Mouse (Mus musculus) liver (tissue): ENCODE measurements around the gene Cyp2c23.

ENCODE experiments used
- DNase-seq: peaks from one replicate; pipeline ENCODE4 v3.0.0-alpha.2; 2020; ENCODE audit warnings: mixed read lengths

Cyp2c23 gene

GRCm38 (mm10) chr19:44028972-44029371 lies at the start of gene Cyp2c23:
TSS of gene Cyp2c23 (minus strand) at chr19:44029208.
- DNase-seq = no peak

DNA sequence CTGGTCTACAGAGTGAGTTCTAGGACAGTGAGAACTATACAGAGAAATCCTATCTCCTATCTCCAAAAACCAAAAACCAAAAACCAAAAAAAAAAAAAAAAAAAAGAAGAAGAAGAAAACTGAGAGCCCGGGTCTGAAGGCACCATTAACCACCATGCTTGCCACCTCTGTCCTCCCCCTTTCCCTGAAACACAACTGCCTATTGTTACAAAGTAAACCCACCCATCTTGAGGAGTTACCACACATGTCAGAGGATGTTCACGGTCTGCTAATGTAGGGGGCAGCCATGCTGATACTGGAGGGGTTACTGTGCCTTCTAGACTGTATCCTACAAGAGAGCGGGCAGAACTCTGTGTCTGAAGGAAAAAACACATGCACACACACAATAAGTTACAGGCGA lies 48.0 kb upstream of the Cyp2c23 start:
- no peak for DNase-seq

- DNase-seq = no peak
Measured at GRCm38 (mm10) chr19:44076457-44076856, 47.4 kb upstream of the Cyp2c23 start.

- no peak for DNase-seq
Measured at GRCm38 (mm10) chr19:44074986-44075385, 46.0 kb upstream of the Cyp2c23 start.

GRCm38 (mm10) chr19:44071166-44071565 lies 42.2 kb upstream of the Cyp2c23 start:
- DNase-seq = no peak

GRCm38 (mm10) chr19:44069914-44070232 lies 40.9 kb upstream of the Cyp2c23 start:
- no peak for DNase-seq

DNA sequence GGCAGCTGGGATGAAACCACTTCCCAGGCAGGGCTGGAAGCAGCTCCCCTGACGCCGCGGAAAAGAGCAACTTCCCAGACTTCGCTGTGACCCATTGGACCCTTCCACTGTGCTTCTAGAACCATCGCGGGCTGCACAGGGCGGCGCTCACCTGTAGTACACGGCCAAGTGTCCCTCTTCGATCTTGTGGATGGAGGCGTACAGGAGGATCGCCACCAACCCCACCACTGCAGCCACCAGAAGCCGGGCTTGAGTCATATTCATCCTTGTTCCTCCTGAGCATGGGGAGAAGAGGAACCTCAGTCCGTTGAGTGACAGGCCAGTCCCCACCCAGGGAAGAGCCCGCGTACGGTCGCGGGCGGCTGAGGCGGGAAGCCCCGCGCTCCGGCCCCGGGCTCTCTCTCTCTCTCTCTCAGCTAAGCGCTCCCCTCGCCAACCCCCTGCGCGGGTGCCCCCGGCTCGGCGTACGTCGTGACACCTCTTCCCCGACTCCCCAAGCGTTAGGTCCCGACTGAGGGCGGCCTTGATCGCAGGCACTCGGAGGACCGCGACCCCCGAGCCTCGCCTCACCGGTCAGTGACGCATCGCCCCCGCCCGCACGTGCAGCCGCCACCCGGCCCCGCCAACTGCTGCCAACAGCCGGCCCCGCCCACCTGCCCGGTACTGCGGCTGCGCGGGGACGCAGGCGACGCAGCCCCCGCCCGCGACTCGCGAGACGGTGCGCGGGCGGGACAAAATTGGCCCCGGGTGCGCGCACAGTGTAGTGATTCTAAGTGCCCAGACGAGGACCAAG lies 40.3 kb upstream of the Cyp2c23 start, which contains the start of gene Erlin1:
TSS of gene Erlin1 (minus strand) at position 665 of the 793 bp plus-strand sequence.
- peak; percentile 89 for DNase-seq

DNA sequence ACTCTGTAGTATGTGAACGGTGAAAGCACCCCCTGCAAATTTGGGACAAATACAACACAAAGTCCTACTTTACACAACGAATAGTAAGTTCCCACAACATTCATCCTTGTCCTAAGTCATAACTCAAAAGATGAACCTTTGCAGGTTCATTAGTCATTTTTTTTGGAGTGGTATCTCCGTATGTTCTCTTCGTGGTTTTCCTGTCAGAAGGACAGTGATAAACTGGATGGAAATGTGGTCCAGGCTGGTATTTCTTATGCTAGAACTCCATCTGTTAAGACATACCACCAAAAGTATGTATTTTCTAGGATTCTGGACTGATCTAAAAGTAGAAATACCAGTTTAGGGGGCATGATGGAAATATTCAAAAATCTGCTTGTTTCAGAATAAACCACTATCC lies 39.2 kb upstream of the Cyp2c23 start:
- DNase-seq = no peak

GRCm38 (mm10) chr19:44067323-44068049 lies 38.5 kb upstream of the Cyp2c23 start:
- no peak for DNase-seq

- no peak for DNase-seq
Measured at GRCm38 (mm10) chr19:44064734-44065133, 35.7 kb upstream of the Cyp2c23 start.

- no peak for DNase-seq
Measured at GRCm38 (mm10) chr19:44063773-44064172, 34.8 kb upstream of the Cyp2c23 start.

GRCm38 (mm10) chr19:44060226-44060625 lies 31.2 kb upstream of the Cyp2c23 start:
- DNase-seq = no peak

DNA sequence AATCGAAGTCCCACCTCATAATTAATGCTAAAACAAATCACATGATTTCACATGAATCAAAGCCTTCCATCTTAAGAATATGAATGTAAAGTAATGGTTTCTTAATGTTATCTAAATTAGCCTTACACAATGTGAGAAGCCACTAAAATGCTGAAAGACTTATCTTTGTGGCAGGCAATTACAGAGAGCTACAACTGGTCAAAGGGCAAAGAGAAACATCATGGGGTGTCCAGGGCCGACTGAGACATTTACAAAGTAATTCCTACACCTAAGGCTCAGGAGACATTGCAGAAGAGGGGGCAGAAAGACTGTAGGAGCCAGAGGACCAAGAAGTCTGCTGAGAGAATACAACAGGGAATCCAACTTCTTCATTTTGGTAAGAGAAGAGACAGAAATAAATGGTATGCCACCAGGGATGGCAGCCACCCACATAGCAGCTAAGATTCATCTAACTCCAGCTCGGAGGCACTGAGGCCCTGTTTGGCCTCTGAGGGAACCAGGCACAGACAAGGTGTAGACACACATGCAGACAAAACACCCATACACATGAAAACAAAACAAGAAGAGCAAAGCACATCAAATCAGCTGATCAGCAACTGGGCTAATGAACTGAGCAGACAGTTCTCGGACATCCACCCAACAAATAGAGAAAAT lies 26.3 kb upstream of the Cyp2c23 start:
- DNase-seq = no peak

- DNase-seq = no peak
Measured at GRCm38 (mm10) chr19:44050388-44050787, 21.4 kb upstream of the Cyp2c23 start.

- no peak for DNase-seq
Measured at GRCm38 (mm10) chr19:44049282-44049681, 20.3 kb upstream of the Cyp2c23 start.

GRCm38 (mm10) chr19:44045847-44046246 lies 16.8 kb upstream of the Cyp2c23 start:
- DNase-seq = no peak

DNA sequence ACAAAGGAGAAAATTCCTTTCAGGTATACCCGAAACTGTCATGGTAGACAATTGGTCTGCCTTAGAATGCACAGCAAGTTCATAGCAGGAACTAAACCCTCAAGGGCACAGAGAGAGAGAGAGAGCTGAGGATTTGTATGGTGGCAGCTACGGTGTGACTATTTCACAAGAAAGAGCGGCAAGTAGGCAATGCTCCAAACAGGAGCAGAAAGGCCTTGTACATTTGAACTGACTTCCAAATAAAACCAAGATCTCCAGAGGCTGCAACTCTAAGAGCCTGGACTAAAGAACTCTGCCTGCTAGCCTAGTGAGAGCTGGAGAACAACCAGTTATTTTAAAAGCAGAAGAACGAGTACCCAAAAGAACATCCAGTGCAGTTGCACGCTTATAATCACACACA lies 13.1 kb upstream of the Cyp2c23 start:
- DNase-seq = no peak

DNA sequence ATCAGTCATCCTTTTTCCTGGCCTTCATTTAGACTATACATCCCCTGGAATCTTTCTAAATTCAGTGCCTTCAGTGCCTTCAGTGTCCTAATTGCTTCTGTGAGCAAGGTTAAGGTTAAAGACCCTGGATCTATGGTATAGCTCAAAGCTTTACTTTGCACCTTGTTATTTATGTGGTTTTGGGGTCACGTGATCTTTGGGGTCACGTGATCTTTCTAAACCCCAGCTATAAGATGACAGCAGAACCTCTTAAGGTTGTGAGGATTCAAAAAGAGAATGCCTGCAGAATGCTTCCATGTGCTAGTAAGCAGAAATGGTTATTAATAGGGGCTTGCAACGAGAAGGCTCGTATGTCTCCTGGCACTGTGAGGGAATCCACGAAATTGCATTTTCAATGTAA lies 4.4 kb upstream of the Cyp2c23 start:
- DNase-seq = no peak

DNA sequence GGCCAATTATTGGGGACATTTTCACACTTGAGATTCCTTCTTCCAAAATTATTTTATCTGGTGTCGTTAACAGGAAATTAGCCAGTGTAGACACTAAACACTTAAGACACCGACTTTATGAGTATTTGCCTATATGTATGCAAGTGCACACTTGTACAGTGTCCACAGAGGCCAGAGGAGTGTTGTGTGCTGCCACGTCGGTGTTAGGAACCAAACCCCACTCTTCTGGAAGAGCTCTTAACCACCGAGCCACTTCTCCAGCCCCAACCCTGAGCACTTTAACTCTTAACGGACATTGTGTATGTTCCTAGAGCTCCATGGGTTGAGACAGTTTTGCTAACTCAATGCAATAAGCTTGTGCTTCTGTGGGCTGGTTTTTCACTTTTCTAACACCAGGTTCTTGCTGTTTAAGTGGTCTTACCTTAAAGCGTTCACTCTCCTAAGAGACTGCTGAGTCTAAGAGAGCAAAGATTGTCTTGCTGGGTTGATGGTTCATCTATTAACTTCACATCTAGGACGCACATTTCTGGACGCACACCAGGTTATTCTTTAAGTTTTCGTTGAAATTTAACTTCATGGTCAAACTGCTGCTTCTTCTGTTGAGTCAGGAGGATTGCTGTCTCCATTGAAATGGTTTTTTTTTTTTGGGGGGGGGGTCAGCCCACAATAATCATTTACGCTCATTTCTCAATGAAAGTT lies 3.2 kb upstream of the Cyp2c23 start:
- no peak for DNase-seq

- DNase-seq = no peak
Measured at GRCm38 (mm10) chr19:44030024-44030423, 1.0 kb upstream of the Cyp2c23 start.

DNA sequence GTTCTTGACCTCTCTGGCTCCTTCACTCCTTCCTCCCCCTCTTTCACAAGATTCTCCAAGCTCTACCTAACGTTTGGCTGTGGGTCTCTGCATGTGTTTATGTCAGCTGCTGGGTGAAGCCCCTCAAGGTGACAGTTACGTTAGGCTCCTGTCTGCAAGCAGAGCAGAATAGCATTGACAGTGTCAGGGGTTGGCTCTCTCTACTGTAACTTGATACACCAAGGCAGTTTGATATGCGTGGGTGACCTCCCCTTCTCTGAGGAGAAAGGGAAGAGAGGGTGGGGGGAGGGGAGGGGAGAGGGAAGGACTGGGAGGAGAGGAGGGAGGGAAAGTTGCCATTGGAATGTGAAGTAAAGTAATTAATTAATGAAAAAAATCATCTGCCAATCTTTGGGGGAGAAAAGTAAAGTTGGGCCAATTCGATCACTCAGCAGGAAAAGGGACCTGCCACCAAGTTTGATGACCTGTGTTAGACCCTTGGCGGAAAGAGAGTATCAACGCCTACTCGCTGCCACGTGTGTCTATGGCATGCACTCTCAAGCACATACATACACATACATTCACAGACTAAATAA lies 2.0 kb downstream of the Cyp2c23 start:
- DNase-seq = no peak

GRCm38 (mm10) chr19:44024921-44025585 lies 4.0 kb downstream of the Cyp2c23 start:
- no peak for DNase-seq
